8 mouse cellular contexts compared by ENCODE assay signal in genomic region chr13:23746201-23747080, GRCm38 (mm10). TPM values are rescaled to one million over a fixed set of nuclear protein-coding genes. Genes with fewer than 3 reads are reported as not detected.
A peak's percentile ranks its signal among the peaks of the same experiment; 100 is the strongest.
DNase-seq lines count a peak whose midpoint lies in the region; ATAC-seq lines count a peak whose summit lies in the region.
"Not testable (repeated sequence)": the region's sequence is repeated elsewhere in the genome, so short reads cannot be mapped to it uniquely, and the experiment has no call there.

Gene Hist1h2bb (plus strand): TSS chr13:23746734.

- 1% methylated on average over 36 of the region's 58 CpGs for WGBS in hindbrain, embryonic 11.5 days
- WGBS in lung, embryonic 16.5 days: under 1% methylated on average over 38 of the region's 58 CpGs

- H3K27me3 ChIP-seq in hindbrain, embryonic 11.5 days (ENCODE audit: control insufficient read depth, insufficient read depth, low read length); lung, embryonic 16.5 days (ENCODE audit: control insufficient read depth, insufficient read depth, low read depth, low read length): not testable (repeated sequence)

- not testable (repeated sequence) for H3K4me1 ChIP-seq in hindbrain, embryonic 11.5 days (replicated peaks; ENCODE audit: control insufficient read depth, insufficient read depth, low read length)
- peaks cover 15% of the 10 kb centered on the region for H3K4me1 ChIP-seq in lung, embryonic 16.5 days (replicated peaks; ENCODE audit: control insufficient read depth, insufficient read depth, low read length)

- peak within 1 kb of the TSS; percentile 59 for H3K4me2 ChIP-seq in hindbrain, embryonic 11.5 days (replicated peaks; ENCODE audit: low read depth, low read length)
- H3K4me2 ChIP-seq in lung, embryonic 16.5 days (ENCODE audit: low read depth, low read length): peak within 1 kb of the TSS; percentile 63

- not testable (repeated sequence) for H3K9me3 ChIP-seq in hindbrain, embryonic 11.5 days (ENCODE audit: control insufficient read depth, low read length); lung, embryonic 16.5 days (ENCODE audit: control insufficient read depth, low read length)

- ATAC-seq in frontal cortex, adult (ENCODE audit: low TSS enrichment): peak; percentile 97
- peak; percentile 92 for ATAC-seq in hindbrain, embryonic 11.5 days (ENCODE audit: low FRiP score)
- peak; percentile 92 for ATAC-seq in lung, embryonic 16.5 days (ENCODE audit: low read depth)

- peak within 1 kb of the TSS; percentile 54 for H3K9ac ChIP-seq in hindbrain, embryonic 11.5 days (ENCODE audit: low read depth, low read length)
- peak within 1 kb of the TSS; percentile 75 for H3K9ac ChIP-seq in lung, embryonic 16.5 days (ENCODE audit: low read length)

- peak; percentile 99 for DNase-seq in MEL-GATA-1-ER (ENCODE audit: extremely low read depth, low read depth)
- DNase-seq in cerebellum, adult 8-10 months: peak; percentile 73
- peak; percentile 76 for DNase-seq in hindbrain, embryonic 11.5 days (ENCODE audit: low spot score)
- peak; percentile 88 for DNase-seq in layer of hippocampus, adult 9-11 months
- peak; percentile 45 for DNase-seq in ovary, adult 18-20 months (ENCODE audit: low spot score)
- peak; percentile 91 for DNase-seq in thymus, postnatal 0 days (ENCODE audit: low spot score)

- not testable (repeated sequence) for H3K36me3 ChIP-seq in hindbrain, embryonic 11.5 days (ENCODE audit: control insufficient read depth, insufficient read depth, low read length); lung, embryonic 16.5 days (ENCODE audit: control insufficient read depth, insufficient read depth, low read length)

- H3K4me3 ChIP-seq in hindbrain, embryonic 11.5 days (ENCODE audit: low read depth, low read length): peak within 1 kb of the TSS; percentile 31
- peak within 1 kb of the TSS; percentile 52 for H3K4me3 ChIP-seq in lung, embryonic 16.5 days (ENCODE audit: low read length)

- peak within 1 kb of the TSS; percentile 93 for H3K27ac ChIP-seq in hindbrain, embryonic 11.5 days (ENCODE audit: low read depth, low read length)
- H3K27ac ChIP-seq in lung, embryonic 16.5 days (ENCODE audit: low read length): peak within 1 kb of the TSS; percentile 99

RNA-seq across cellular contexts. Expression of gene Hist1h2bb, which starts in this region (rescaled TPM):
- polyA plus RNA-seq in hindbrain, embryonic 11.5 days (2014; fragmentation: Nextera tagmentation; extraction: Ambion mirVana): 1.4 and 3.0 TPM in 2 replicates
- polyA plus RNA-seq in lung, embryonic 16.5 days (2015; fragmentation: Nextera tagmentation; extraction: Ambion mirVana): 4.0 and 4.9 TPM in 2 replicates
- polyA plus RNA-seq in thymus, postnatal 0 days (2015; fragmentation: Nextera tagmentation; extraction: Ambion mirVana): 10.8 and 12.6 TPM in 2 replicates

Comparison
In these comparisons a context has a peak if more than half of its experiments do, and no peak if none do; other contexts are left out.
1. Peak in every context shown above with its lines: DNase-seq, ATAC-seq, H3K4me3 ChIP-seq and H3K27ac ChIP-seq.
2. DNase-seq: peak in every context shown above with its lines; median percentile 99 in MEL-GATA-1-ER; 91 in thymus, postnatal 0 days; 88 in layer of hippocampus, adult 9-11 months; 76 in hindbrain, embryonic 11.5 days; 73 in cerebellum, adult 8-10 months; 45 in ovary, adult 18-20 months.